Comparison of ENCODE assay signal across 22 mouse cellular contexts in the genomic region with DNA sequence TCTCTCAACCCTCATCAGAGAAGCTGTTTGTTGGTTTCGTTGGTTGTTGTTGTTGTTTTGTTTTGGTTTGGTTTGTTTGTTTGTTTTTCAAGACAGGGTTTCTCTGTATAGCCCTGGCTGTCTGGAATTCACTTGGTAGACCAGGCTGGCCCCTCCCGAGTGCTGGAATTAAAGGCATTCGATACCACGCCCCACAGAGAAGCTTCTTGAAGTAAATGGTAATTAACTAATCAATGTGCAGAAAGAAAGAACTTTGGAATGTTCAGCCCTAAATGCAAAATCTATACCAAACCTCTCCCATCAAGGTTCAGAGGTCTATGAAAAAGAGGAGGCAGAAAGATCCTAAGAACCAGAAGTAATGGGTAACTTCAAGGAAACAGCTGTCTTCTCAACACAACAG.
"Had no signal": no experiment of that assay in that cellular context is flagged by ENCODE, and none has a peak within 500 bp of the region (broad histone marks: within the 10 kb centered on the region; RNA-seq: fewer than 3 reads in every experiment).

No protein-coding gene starts in this region.

- H3K9ac ChIP-seq: liver, postnatal 0 days; lung, embryonic 15.5 days; midbrain, embryonic 12.5 days; neural tube, embryonic 13.5 days; neural tube, embryonic 15.5 days had no signal

- H3K9me3 ChIP-seq: lung, embryonic 15.5 days; midbrain, embryonic 10.5 days; midbrain, embryonic 12.5 days; neural tube, embryonic 13.5 days; neural tube, embryonic 15.5 days had no signal

- H3K27me3 ChIP-seq: lung, embryonic 15.5 days; midbrain, embryonic 12.5 days; neural tube, embryonic 13.5 days; neural tube, embryonic 15.5 days had no signal

- H3K4me2 ChIP-seq: lung, embryonic 15.5 days; midbrain, embryonic 12.5 days; neural tube, embryonic 13.5 days; neural tube, embryonic 15.5 days had no signal

- DNase-seq: liver, postnatal 0 days; lung, adult 2 months; lung, postnatal 14 days; lung, postnatal 36 days; midbrain, embryonic 14.5 days; retina, postnatal 1 day; right cerebral cortex, adult 18-20 months; right cerebral cortex, postnatal 25 days; right cerebral cortex, postnatal 4 days; spleen, adult 18-20 months; thymus, adult 18-20 months; thymus, postnatal 14 days; thymus, postnatal 36 days had no signal

- ATAC-seq: liver, postnatal 0 days; lung, postnatal 0 days; midbrain, embryonic 16.5 days had no signal

- H3K27ac ChIP-seq: lung, embryonic 15.5 days; macrophage; midbrain, embryonic 10.5 days; midbrain, embryonic 12.5 days; neural tube, embryonic 13.5 days; neural tube, embryonic 15.5 days had no signal

- H3K4me1 ChIP-seq: lung, embryonic 15.5 days; midbrain, embryonic 10.5 days; midbrain, embryonic 12.5 days had no signal

- H3K4me3 ChIP-seq: lung, embryonic 15.5 days; midbrain, embryonic 10.5 days; midbrain, embryonic 12.5 days; myocyte; neural tube, embryonic 13.5 days; neural tube, embryonic 15.5 days had no signal
